Mouse (Mus musculus): Measurements from ENCODE around the gene Kctd20. TPM values are rescaled to one million over a fixed set of nuclear protein-coding genes. Genes with fewer than 3 reads are reported as not detected.

The Kctd20 gene
- polyA plus RNA-seq, 1 experiment: 30.8 TPM

DNA sequence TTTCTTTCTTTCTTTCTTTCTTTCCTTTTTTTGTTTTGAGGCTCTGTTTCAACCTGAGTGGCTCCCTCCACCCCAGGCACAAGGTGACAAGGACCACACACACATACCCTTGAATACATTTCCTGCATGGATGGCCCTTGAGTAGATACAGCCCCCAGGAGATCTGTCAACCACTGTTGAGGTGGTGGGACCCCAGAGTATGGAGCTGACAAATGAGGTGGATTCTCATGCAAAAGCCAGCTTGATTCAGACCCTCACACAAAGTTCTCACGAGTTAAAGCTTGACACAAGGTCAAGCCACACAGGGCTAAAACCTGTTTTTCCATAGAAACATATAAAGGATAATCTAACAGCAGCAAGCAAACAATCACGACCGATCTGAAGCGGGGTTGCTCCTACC, 19.5 kb upstream of the Kctd20 start:
- DNase-seq: no peak
- Histone ChIP-seq H3K4me1 (ENCODE audit: control insufficient read depth, insufficient read depth, low read length) (peaks cover 6% of the 10 kb centered on the region; the same call in 1 of the 2 replicates), H3K27ac (ENCODE audit: insufficient read depth, low read depth, low read length) (no peak overlapping the region), H3K36me3 (ENCODE audit: control insufficient read depth, insufficient read depth, low read length) (no peaks in the 10 kb centered on the region), H3K4me3 (ENCODE audit: insufficient read depth, low read depth, low read length) (no peak overlapping the region), H3K27me3 (replicated peaks; ENCODE audit: control insufficient read depth, insufficient read depth, low read length) (no peaks in the 10 kb centered on the region)
- WGBS: 69% methylated on average over 4 of the region's 4 CpGs
- TF ChIP-seq POLR2A (IDR thresholded peaks at IDR 0.05; ENCODE audit: low read depth, low read length) (no peak), CTCF (conservative IDR thresholded peaks at IDR 0.05; ENCODE audit: insufficient read depth, insufficient read length, low read depth, low read length) (no peak)

DNA sequence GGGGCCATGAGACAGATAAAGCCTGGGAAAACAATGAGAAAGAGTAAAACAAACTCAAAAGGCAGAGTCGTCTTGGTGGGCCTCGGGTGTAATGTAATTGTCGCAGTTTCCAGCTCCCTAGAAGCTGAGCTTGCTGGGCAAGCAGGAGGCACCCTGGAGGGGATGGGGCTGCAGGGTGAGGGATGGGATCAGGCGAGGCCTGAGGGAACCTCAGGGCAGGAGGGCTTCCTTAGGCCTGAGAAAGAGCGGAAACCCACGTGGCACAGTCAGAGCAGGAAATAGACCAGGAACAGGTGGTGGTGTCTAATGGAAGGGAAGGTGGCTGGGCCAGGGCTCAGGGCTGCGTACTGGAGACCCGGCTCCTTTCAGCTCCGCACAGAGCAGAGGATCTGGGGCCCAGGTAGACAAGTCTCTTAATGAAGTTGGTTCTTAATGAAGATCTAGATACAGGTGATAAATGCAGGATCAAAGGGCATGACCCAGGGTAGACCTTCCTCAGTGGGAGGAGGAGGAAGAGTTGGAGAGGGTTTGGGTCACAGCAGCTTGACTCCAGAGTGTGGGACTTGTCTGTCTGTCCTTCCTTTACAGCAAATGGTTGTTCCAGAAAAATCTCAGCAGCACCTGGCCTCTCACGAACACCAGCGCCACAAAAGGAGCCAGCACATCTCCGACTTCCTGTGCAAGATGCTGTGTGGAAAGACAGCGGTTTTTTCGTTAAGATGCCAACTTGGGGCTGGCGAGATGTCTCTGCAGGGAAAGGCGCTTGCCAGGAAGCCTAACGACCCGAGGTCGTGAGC, 17.4 kb upstream of the Kctd20 start:
- no peak for DNase-seq
- 73% methylated on average over 19 of the region's 19 CpGs for WGBS
- Histone ChIP-seq H3K4me1 (ENCODE audit: control insufficient read depth, insufficient read depth, low read length) (peaks cover 6% of the 10 kb centered on the region; the same call in 1 of the 2 replicates), H3K36me3 (ENCODE audit: control insufficient read depth, insufficient read depth, low read length) (no peaks in the 10 kb centered on the region), H3K27ac (ENCODE audit: insufficient read depth, low read depth, low read length) (no peak overlapping the region), H3K27me3 (replicated peaks; ENCODE audit: control insufficient read depth, insufficient read depth, low read length) (no peaks in the 10 kb centered on the region), H3K4me3 (ENCODE audit: insufficient read depth, low read depth, low read length) (no peak overlapping the region)
- TF ChIP-seq POLR2A (IDR thresholded peaks at IDR 0.05; ENCODE audit: low read depth, low read length) (no peak), CTCF (conservative IDR thresholded peaks at IDR 0.05; ENCODE audit: insufficient read depth, insufficient read length, low read depth, low read length) (no peak)

DNA sequence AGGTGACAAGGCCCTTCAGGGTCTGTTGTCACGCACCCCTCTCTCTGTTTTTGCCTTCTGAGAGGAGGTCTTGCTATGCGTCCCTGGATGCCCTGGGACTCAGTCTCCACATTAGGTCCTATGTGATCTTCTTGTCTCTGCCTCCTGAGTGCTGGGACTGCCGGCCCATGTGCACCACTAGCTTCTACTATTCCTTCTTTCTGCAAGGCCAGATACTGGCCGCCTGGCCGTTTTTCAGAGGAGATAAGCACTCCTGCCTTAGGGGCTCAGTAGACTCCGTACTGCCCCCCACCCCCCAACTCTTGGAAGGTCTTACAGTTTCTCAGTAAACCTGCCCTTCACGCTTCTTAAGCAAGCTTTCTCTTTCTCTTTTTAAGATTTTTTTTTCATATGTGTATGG, 15.6 kb upstream of the Kctd20 start:
- Histone ChIP-seq H3K4me3 (ENCODE audit: insufficient read depth, low read depth, low read length) (no peak overlapping the region), H3K27ac (ENCODE audit: insufficient read depth, low read depth, low read length) (no peak overlapping the region), H3K36me3 (ENCODE audit: control insufficient read depth, insufficient read depth, low read length) (no peaks in the 10 kb centered on the region), H3K27me3 (replicated peaks; ENCODE audit: control insufficient read depth, insufficient read depth, low read length) (no peaks in the 10 kb centered on the region), H3K4me1 (ENCODE audit: control insufficient read depth, insufficient read depth, low read length) (no peaks in the 10 kb centered on the region)
- DNase-seq: no peak
- 87% methylated on average over 7 of the region's 7 CpGs for WGBS
- no peak for TF ChIP-seq CTCF (conservative IDR thresholded peaks at IDR 0.05; ENCODE audit: insufficient read depth, insufficient read length, low read depth, low read length)
- no peak for TF ChIP-seq POLR2A (IDR thresholded peaks at IDR 0.05; ENCODE audit: low read depth, low read length)

DNA sequence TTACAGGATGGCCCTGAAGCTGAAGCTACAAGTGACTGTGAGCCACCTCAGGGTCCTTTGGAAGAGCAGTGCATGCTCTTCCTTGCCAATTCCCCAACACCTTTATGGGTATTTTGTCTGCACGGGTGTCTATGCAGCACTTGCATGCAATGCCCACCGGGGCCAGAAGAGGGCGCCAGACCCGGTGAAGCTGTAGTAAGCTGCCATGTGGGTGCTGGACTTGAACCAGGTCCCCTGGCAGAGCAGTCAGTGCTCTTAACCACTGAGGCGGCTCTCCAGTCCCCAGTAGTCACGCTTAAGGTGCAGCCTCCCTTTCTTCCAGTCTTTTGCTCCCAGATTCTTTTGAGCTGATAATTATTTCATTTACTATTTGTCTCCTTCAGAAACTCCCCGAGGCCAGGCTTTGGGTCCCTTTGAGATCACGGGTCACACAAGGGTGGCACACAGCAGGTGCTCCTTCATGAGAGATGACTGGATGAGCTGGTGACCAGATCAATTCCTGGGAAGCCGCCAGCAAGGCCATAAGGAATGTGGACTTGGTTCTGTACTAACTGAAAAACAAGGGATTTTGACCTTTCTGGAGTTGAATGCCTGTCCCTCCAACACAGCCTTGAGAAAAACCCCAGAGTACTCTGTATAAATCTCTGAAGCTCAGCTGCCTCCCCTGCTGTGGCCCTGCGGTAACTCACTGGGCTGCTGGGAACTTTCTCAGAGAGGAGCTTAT, 15.0 kb upstream of the Kctd20 start:
- 67% methylated on average over 10 of the region's 10 CpGs for WGBS
- Histone ChIP-seq H3K4me1 (ENCODE audit: control insufficient read depth, insufficient read depth, low read length) (no peaks in the 10 kb centered on the region), H3K4me3 (ENCODE audit: insufficient read depth, low read depth, low read length) (no peak overlapping the region), H3K27ac (ENCODE audit: insufficient read depth, low read depth, low read length) (no peak overlapping the region), H3K36me3 (ENCODE audit: control insufficient read depth, insufficient read depth, low read length) (no peaks in the 10 kb centered on the region), H3K27me3 (replicated peaks; ENCODE audit: control insufficient read depth, insufficient read depth, low read length) (no peaks in the 10 kb centered on the region)
- TF ChIP-seq POLR2A (IDR thresholded peaks at IDR 0.05; ENCODE audit: low read depth, low read length) (no peak), CTCF (conservative IDR thresholded peaks at IDR 0.05; ENCODE audit: insufficient read depth, insufficient read length, low read depth, low read length) (peak; percentile 66)
- peak; percentile 91 for DNase-seq

DNA sequence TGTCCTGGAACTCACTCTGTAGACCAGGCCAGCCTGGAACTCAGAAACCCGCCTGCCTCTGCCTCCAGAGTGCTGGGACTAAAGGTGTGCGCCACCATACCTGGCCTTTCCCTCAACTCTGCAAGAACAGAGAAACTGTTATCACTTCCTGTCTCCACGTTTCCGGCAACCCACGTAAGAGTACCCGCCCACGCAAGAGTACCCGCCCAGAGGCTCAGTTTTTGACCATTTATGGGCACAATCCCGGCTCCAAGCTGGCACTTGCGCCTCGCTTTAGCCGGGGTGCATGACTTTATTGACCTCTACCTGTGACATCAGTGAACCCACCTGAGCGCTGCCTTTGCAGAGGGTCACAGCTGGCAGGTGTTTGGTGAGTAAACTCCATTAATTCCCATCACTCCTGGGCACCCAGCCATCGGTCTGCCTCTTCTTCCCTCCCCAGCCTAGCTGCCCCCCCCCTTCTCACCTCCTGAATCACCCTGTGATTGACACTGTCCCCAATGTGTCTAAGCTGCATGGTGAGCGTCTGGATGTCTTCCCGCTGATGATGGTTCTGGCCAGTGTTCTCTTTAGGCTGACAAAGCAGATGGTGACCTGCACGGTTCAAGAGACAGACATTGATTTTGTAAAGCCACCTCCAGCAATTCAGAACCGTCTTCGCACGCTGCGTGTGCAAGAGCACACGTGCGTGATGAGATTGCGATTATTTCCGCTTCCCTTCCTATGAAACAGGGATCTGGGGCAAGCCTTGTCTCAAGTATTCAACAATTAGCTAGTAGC, 10.8 kb upstream of the Kctd20 start:
- WGBS: 90% methylated on average over 25 of the region's 25 CpGs
- Histone ChIP-seq H3K27me3 (replicated peaks; ENCODE audit: control insufficient read depth, insufficient read depth, low read length) (no peaks in the 10 kb centered on the region), H3K27ac (ENCODE audit: insufficient read depth, low read depth, low read length) (no peak overlapping the region), H3K4me3 (ENCODE audit: insufficient read depth, low read depth, low read length) (no peak overlapping the region), H3K4me1 (ENCODE audit: control insufficient read depth, insufficient read depth, low read length) (no peaks in the 10 kb centered on the region), H3K36me3 (ENCODE audit: control insufficient read depth, insufficient read depth, low read length) (no peaks in the 10 kb centered on the region)
- TF ChIP-seq CTCF (conservative IDR thresholded peaks at IDR 0.05; ENCODE audit: insufficient read depth, insufficient read length, low read depth, low read length) (no peak), POLR2A (IDR thresholded peaks at IDR 0.05; ENCODE audit: low read depth, low read length) (no peak)
- DNase-seq: no peak

DNA sequence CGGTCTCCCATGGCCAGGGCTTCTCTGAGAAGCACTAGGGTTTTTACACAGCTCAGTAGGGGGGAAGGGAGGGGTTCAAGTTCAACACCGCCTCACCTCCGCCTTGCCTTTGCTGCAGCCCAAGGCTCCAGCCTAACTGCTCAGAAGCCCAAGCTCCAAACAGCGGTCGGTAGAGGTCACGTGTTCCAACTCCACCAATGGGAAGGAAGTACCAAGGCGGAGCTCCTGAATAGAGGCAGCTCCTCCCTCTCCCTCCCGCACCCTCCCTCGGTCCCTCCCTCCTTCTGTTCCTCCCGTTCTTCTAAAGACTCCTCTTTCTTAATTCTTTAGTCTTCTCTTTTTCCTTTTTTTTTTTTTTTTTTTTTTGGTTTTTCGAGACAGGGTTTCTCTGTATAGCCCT, 9.6 kb upstream of the Kctd20 start:
- H3K4me3 ChIP-seq (ENCODE audit: insufficient read depth, low read depth, low read length): no peak overlapping the region
- WGBS: 77% methylated on average over 10 of the region's 11 CpGs
- TF ChIP-seq CTCF (conservative IDR thresholded peaks at IDR 0.05; ENCODE audit: insufficient read depth, insufficient read length, low read depth, low read length): no peak
- TF ChIP-seq POLR2A (IDR thresholded peaks at IDR 0.05; ENCODE audit: low read depth, low read length): no peak
- peak; percentile 28 for DNase-seq
- no peaks in the 10 kb centered on the region for H3K27me3 ChIP-seq (replicated peaks; ENCODE audit: control insufficient read depth, insufficient read depth, low read length)
- no peak overlapping the region for H3K27ac ChIP-seq (ENCODE audit: insufficient read depth, low read depth, low read length)
- no peaks in the 10 kb centered on the region for H3K4me1 ChIP-seq (ENCODE audit: control insufficient read depth, insufficient read depth, low read length)
- H3K36me3 ChIP-seq (ENCODE audit: control insufficient read depth, insufficient read depth, low read length): no peaks in the 10 kb centered on the region
